Mouse (Mus musculus) heart, postnatal 36 days (tissue): ENCODE measurements around the gene Prkcb. TPM values are rescaled to one million over a fixed set of nuclear protein-coding genes. Genes with fewer than 3 reads are reported as not detected.

Experiments
- DNase-seq, 2 experiments: peaks; one replicate each; pipeline ENCODE4 v3.0.0; 2021 to 2022
- intact Hi-C: fragments of 180-260 bp; cut with DNase I; formaldehyde crosslinking; loops from one replicate; pipeline ENCODE4 v1.15.1; 2025
- total RNA-seq, 2 experiments: library from RNA; stranded (reverse); gene quantifications; 2 replicates each; pipeline ENCODE4 v1.2.3; 2021

Prkcb gene
- total RNA-seq, 2 experiments from 2014 or later: 3.2 to 4.9 TPM

DNA sequence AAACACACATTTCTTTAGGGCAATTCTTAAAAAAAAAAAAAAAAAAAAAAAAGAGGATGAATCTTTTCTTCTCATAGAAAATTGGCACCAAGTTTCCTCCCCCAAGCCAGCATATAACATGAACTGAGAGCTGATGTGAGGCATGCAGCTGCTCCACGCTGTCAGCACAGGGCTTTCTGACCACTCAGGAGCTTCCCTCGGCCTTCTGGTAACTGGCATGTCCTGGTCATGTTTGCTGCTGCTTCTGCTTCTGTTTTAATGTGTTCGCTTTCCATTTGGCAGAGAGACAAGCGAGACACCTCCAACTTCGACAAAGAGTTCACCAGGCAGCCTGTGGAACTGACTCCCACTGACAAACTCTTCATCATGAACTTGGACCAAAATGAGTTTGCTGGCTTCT is 344.9 kb downstream of the Prkcb start:
- intact Hi-C loops: no loop called here
- DNase-seq: no peak

DNA sequence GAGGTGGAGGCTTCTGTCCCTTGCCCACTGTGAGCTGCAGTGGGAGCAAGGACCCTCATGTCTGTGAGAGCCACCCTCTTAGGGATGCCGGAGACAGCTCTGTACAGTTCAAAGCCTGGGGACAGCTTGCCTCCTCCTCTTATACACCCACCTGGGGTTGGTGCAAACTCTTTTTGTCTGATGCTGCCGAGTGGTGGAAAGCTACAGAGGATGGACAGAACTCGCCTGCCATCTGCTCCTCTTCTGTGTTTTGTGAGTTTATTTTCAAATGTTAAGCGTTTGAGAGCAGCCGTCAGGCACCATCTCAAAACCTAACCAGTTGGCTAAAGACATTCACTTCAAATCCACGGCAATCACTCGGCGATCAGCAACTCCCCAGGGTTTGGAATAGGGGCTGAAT is 355.1 kb downstream of the Prkcb start:
- DNase-seq: no peak
- intact Hi-C loops: no loop called here

DNA sequence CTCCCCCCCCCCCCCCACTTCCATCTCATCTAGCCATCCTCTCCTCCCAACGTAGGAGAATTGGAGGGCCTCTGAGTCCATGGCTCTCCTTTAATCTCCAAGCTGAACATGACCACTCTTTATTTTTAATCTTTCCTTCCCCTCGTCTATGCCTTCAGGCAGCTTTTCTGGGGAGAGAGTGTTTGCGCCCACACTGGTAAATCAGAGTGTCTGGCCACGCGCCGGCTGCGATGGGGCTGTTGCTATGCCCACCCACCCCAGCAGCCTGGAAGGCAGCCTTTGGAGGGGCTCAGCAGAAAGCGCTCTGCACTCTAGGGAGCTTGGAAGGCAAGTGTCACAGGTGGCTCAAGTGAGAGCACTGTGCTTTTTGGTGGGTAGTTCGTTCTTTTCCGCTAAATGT is 360.8 kb downstream of the Prkcb start:
- intact Hi-C loops: no loop called here
- DNase-seq: no peak

DNA sequence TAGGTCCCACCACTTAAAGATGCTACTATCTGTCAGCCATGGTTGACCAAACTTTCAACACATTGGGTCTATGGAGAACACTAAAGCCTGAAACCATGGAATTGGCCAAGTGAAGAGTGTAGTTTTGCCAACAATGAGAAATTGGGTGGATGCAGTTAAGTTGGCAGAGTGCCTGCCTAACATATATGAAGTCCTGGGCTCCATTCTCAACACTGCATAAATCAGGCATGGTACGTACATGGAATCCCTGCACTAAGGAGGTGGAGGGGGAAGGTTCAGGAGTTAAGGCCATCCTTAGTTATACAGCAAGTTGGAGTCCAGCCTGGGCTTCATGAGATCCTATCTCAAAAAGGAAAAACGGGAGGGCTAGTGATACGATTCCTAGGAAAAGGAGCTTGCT is 364.0 kb downstream of the Prkcb start:
- DNase-seq: no peak
- intact Hi-C loops: no loop called here

DNA sequence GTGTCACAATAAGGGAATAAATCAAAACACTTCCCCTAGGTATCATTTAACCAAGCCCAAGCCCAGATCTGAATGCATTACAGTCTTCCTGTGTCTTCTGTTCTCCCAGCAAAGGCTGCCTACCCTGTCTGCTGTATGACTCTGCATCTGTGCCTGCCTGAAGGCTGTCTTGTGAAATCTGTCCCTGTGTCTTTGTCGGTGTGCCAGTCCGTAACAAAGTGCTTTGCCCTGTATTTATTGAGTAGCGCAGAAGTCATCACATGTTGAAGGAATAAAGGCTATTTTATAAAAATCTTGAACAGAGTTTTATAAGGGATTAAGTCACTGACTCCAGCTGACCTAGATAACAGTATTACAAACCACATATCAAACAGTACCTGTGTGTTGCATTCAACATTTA is 368.1 kb downstream of the Prkcb start:
- intact Hi-C loops: no loop called here
- DNase-seq: no peak

DNA sequence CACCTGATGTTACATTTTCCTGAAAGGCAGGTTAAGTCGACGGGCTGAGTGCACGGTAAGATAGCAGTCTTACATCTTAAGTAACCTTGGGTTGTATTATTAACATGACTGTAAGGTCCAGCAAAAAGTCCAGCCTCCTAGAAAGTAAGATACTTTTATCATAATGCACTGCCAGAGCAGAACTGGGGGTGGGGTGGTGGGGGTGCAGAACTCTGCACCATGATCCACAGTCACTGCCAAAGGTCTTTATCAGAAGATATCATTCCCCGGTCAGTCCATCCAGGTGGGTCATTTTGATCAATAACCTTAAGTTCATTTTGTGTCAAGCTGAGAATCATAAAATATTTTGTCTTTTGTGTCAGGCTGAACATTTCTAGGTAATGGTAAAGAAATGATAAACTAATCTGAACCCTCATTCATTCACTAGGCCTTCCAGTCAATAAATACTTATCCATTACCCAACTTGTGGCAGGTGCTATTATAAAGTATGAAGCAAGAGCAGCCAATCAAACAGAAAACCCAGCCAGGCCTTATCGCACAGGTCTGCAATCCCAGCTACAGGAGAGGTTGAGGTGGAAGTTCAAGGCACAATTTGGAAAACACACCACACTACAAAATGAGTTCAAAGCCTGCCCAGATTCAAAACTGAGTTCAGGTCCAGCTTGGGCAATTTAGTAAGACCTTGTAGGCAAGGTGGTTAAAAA is 369.0 kb downstream of the Prkcb start:
- DNase-seq: no peak
- intact Hi-C loops: no loop called here

DNA sequence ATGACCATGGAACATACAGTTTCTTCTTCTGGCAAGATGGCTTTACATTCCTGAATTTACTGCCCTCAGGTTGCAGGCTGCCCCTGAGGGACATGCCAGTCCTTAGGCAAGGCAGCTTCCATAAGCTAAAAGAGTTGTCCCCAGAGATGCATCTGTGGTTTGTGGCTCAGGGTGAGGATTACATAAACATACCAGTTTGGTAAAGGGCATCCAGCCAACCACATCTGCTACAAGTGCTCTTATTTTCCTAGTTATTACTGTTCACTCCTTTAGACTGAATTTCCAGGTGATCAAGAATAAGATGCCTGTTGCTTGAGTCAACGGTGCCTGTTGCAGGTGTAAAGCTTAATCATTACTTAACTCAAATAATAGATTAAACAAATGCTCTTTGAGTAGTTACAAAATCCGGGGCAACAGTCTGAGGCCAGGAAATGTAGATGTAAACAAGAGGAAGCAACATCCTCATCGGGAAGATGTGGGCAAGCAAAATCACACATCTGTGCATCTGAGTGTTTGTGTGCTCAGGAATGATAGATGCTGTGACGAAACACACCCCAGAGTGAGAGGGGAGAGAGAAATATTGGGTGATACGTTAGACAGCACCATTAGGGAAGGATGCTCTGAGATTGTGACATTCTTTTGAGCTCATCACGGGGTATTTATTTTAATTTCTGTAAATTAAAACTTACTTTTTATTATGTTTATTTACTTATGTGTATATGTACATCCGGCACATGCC is 376.9 kb downstream of the Prkcb start:
- no peak for DNase-seq
- intact Hi-C loops: no loop called here

DNA sequence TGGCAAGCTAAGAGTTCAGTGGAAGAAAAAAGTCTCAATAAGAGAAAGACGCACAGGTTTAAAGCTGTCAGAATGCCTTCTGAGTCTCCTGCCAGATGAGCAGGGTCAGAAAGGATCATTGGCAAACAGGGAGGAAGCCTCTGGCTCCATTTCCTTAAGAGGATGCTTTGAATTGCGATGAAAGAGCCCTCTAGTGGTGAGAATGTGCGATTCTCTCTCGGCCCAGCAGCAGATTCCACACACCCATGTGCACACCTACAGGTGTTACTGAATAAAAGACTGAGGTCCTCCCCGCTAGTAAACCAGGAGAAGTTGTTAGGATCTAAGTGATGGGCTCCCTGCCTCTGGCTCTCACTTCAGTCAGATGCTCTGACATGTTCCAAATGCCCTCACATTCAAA is 379.4 kb downstream of the Prkcb start:
- DNase-seq: peak in 1 of 2 experiments; percentile 4
- intact Hi-C loops: loop anchor here (2.0 kb wide), 1 partner anchor 197 kb away; no protein-coding TSS in a partner anchor

DNA sequence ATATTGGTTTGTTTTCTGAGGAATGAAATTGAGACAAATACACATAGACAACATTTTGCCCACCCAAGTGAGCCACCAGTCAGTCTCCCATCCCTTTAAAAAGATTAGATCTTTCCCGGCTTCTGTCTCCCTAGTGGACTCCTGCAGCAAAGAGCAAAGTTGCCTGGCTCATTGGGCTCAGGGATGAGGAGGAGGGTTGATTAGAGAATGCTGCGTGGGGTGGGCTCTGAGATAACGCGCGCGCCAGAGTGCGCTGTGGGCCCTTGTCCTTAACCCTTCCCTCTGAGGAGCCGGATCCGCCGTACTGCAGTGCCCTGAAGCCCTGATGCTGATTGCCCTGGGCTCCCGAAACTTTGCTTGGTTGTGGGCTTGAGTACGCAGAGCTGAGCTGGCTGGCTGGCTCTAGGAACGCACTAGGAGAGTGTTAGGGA is 381.9 kb downstream of the Prkcb start, which contains the start of gene Cacng3:
Gene Cacng3, plus strand, starts transcription at position 51 of the 431 bp plus-strand sequence.
- intact Hi-C loops: loop anchor here (5.0 kb wide), 2 partner anchors 237 to 252 kb away; no protein-coding TSS in a partner anchor
- DNase-seq: no peak

DNA sequence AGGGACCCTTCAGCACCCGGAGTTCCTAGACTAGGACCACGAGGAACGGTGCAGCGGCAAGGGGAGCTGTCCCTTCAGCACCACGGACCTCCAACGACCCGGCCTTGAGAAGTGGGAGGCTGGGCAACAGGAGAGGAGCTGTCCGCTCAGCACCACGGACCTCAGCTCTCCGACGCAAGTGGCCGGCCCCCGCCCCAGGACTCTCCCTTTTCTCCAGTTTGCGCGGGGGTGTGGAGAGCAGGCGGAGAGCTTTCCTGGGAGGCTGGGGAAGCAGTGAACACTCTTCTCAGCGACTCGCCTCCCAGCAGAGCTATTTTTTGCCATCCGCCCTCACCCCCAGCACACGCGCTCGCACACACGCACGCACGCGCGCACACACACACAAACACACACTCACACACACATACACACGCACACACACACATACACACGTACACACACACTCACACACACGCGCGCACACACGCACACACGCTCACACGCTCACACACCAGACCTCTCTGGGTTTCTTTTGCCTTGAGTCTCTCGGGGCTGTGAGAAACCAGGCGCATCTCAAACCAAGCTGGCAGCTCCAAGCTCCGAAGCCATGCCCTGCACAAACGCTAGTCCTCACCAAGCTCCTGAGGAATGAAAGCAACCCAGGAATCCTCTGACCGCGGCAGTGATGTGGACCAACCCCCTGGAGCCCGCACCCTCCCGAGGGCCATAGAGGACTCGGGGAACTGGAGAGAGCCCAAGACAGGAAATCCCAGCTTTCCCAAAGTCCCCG is 382.5 kb downstream of the Prkcb start:
- intact Hi-C loops: loop anchor here (5.0 kb wide), 2 partner anchors 236 to 251 kb away; no protein-coding TSS in a partner anchor
- DNase-seq: peak; percentile 79 to 90

DNA sequence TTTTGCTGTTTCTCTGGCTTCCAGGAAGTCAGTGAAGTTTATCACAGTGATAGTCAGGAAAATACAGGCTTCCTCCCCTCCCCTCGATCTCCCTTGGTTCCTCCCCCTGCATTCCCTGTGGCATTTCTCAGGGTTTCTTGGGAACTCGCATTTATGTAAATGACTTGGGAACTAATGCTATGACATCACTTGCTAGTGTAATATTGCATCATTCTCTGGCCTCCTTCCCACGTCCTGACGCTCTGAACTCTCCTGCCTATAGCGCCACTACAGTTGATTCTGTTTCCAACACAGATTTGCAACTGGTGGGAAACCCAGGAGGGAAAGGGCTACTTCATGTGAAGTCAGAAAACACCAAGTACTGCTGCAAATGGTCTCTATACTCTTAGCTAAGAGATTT is 384.4 kb downstream of the Prkcb start:
- intact Hi-C loops: loop anchor here (5.0 kb wide), 2 partner anchors 234 to 249 kb away; no protein-coding TSS in a partner anchor
- DNase-seq: no peak

DNA sequence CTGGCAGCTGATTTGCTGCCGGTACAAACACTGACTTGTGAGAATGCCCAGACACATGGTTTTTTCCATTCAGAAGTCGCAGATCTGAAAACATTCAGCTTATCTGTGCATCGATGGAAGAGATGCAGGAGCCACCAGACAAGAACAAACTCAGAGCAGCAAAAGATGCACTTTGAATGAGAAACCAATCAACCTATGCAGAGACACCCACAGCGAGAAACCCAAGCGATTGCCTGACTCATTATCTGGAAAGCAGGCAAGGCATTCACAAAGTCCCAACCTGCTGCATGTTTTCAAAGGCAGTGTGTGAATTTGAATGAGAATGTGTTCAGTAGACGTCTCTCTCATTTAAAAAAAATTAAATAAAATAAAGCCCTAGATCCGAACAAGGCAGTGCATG is 386.7 kb downstream of the Prkcb start:
- no peak for DNase-seq
- intact Hi-C loops: no loop called here

Other genes with a start within 250 kb of the Prkcb start
- gene Ubfd1, start 221.6 kb upstream of the Prkcb start, total RNA-seq: 10 to 100 TPM; 34.7 to 36.0 TPM
- gene Ears2, start 221.5 kb upstream of the Prkcb start, total RNA-seq: 10 to 100 TPM; 11.6 to 13.8 TPM
- gene Ndufab1, start 186.9 kb upstream of the Prkcb start, total RNA-seq: 1,000 to 10,000 TPM; 1,629 to 1,738 TPM
- gene Palb2, start 155.8 kb upstream of the Prkcb start, total RNA-seq: 1 to 10 TPM in 1 of 2 experiments, under 1 TPM in 1; 0.94 to 1.5 TPM
- 10 to 100 TPM; 26.8 to 29.6 TPM for gene Dctn5, start 155.7 kb upstream of the Prkcb start, total RNA-seq
- 1 to 10 TPM in 1 of 2 experiments, under 1 TPM in 1; 0.86 to 1.2 TPM for gene Plk1, start 129.3 kb upstream of the Prkcb start, total RNA-seq
- gene Ern2, start 102.5 kb upstream of the Prkcb start, total RNA-seq: not detected
- gene Chp2, start 69.3 kb upstream of the Prkcb start, total RNA-seq: 1 to 10 TPM; 3.8 to 4.1 TPM